Mouse (Mus musculus) ES-E14 (cell line): ENCODE measurements around the gene Zfp36l1.

Experiments
- CHD2 ChIP-seq: IDR thresholded peaks from 2 replicates; pipeline ENCODE4 v1.6.1; 2014; ENCODE audit warnings: mild to moderate bottlenecking, low read depth, low read length, inconsistent platforms
- HCFC1 ChIP-seq: IDR thresholded peaks from 2 replicates; pipeline ENCODE4 v1.6.1; 2012; ENCODE audit warnings: low read length, inconsistent platforms, borderline replicate concordance; ENCODE audit not compliant: insufficient read depth
- MAFK ChIP-seq: IDR thresholded peaks from 2 replicates; pipeline ENCODE4 v1.6.1; 2014; ENCODE audit warnings: mild to moderate bottlenecking, low read depth, low read length, inconsistent platforms; ENCODE audit not compliant: insufficient read depth
- ZC3H11A ChIP-seq: IDR thresholded peaks from 2 replicates; pipeline ENCODE4 v1.6.1; 2012; ENCODE audit warnings: low read depth, mild to moderate bottlenecking, inconsistent platforms, low read length, borderline replicate concordance
- ZNF384 ChIP-seq: IDR thresholded peaks from 2 replicates; pipeline ENCODE4 v1.6.1; 2012; ENCODE audit warnings: low read depth, low read length, inconsistent platforms

DNA sequence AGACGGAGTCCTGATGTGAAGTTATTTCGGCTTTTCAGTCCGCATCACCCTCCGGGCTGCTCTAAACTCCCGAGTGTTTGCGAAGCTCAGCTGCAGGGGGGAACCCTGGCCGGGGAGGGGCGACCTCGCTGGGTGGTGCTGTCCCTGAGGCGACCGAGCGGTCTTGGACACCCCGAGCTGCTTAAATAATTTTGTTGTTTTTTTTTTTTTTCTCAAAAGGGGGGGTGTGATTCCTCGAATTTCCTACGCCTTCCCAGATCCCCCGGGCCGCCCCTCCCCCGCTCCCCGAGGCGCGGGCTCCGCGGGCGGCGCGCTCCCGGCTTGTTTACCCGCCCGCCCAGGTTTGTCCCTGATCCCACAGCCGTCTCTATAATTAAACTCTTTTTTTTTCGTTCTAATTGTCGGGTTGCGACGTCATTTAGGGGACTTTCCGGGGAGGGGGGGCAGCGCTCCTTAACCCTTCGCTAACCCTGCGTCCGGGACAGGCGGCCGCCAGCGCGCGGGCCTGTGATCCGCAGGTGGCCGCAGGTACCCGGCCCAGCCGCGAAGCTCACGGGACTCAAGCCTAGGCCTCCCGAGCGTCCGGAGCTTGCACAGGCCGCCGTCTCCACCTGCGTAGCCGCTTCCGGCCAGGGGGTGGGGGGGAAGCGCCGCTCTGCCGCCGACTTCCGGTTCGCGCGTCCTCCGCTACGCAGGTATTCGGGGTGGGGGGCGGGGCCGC lies 2.5 kb upstream of the Zfp36l1 start:
- TF ChIP-seq CHD2: no peak
- TF ChIP-seq ZC3H11A: no peak
- TF ChIP-seq MAFK: no peak
- TF ChIP-seq HCFC1: no peak; the same call in 1 of the 2 replicates
- peak; percentile 91 for TF ChIP-seq ZNF384
